9 mouse cellular contexts compared by ENCODE assay signal in the genomic region with DNA sequence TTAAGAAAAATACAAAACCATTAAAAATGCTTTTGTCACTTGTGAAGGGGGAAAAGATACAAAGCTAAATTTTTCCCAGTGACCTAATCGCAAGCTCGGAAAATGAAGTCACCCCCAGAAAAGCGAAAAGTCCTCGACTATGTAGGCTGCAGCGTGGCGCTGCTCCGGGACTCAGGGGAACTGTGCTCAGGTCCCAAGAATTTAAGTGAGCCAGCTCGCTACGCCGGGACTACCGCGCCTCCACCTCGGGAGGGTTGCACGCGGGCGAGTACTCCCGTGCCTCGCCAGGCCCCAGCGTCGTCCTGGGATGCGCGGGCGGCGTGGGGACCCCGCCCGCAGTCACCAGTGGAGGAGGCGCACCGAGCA. TPM values are rescaled to one million over a fixed set of nuclear protein-coding genes. Genes with fewer than 3 reads are reported as not detected.
DNase-seq lines count a peak whose midpoint lies in the region; ATAC-seq and TF ChIP-seq lines count a peak whose summit lies in the region.
"Had no signal": no experiment of that assay in that cellular context is flagged by ENCODE, and none has a peak within 500 bp of the region (broad histone marks: within the 10 kb centered on the region; RNA-seq: fewer than 3 reads in every experiment).

No protein-coding gene starts in this region.

- ATAC-seq in cerebellum, adult (ENCODE audit: insufficient number of reproducible peaks, low FRiP score, low TSS enrichment) = no peak
- no peak for ATAC-seq in megakaryocyte, adult 5-6 weeks (ENCODE audit: poor library complexity, severe bottlenecking)
- ATAC-seq in limb, embryonic 14.5 days (ENCODE audit: low FRiP score, low read depth) = peak; percentile 50; the same call in 1 of the 2 replicates
- ATAC-seq in stomach, embryonic 16.5 days (ENCODE audit: insufficient read depth, low FRiP score) = no peak

- DNase-seq in cerebellum, adult 2 months = no peak
- no peak for DNase-seq in limb, embryonic 14.5 days (ENCODE audit: low spot score)
- no peak for DNase-seq in c-Kit-positive CD71-positive TER-119-positive erythroid progenitor cells, embryonic 14.5 days (ENCODE audit: low spot score)
- DNase-seq in right cerebral cortex, postnatal 25 days = no peak

- peaks cover 30% of the 10 kb centered on the region for H3K36me3 ChIP-seq in megakaryocyte, embryonic 14.5 days (replicated peaks; ENCODE audit: low read length)
- peaks cover 25% of the 10 kb centered on the region for H3K36me3 ChIP-seq in limb, embryonic 14.5 days (ENCODE audit: control insufficient read depth, insufficient read depth, low read length)
- peaks cover 6% of the 10 kb centered on the region; the same call in 1 of the 2 replicates for H3K36me3 ChIP-seq in stomach, embryonic 16.5 days (ENCODE audit: control insufficient read depth, insufficient read depth, low read length)

- TF ChIP-seq CTCF in cerebellum, adult 2 months (IDR thresholded peaks at IDR 0.05; ENCODE audit: borderline replicate concordance, insufficient read depth, low read depth, low read length) = 0 out of 2 replicates have a peak, but pooled peaks have one; percentile 11

- H3K9me3 ChIP-seq in megakaryocyte, embryonic 14.5 days = no peaks in the 10 kb centered on the region
- no peaks in the 10 kb centered on the region for H3K9me3 ChIP-seq in limb, embryonic 14.5 days (ENCODE audit: control insufficient read depth, low read length)
- no peaks in the 10 kb centered on the region; the same call in 1 of the 2 replicates for H3K9me3 ChIP-seq in stomach, embryonic 16.5 days (replicated peaks; ENCODE audit: control insufficient read depth, low read length)

- H3K27me3 ChIP-seq in cerebellum, adult 2 months (ENCODE audit: control insufficient read depth, insufficient read depth, low read length) = no peaks in the 10 kb centered on the region
- H3K27me3 ChIP-seq in megakaryocyte, embryonic 14.5 days (replicated peaks) = peaks cover 39% of the 10 kb centered on the region
- no peaks in the 10 kb centered on the region for H3K27me3 ChIP-seq in limb, embryonic 14.5 days (ENCODE audit: control insufficient read depth, insufficient read depth, low read length)
- H3K27me3 ChIP-seq in stomach, embryonic 16.5 days (ENCODE audit: control insufficient read depth, insufficient read depth, low read length) = no peaks in the 10 kb centered on the region

- peak overlapping the region; percentile 88 for H3K4me2 ChIP-seq in limb, embryonic 14.5 days (replicated peaks; ENCODE audit: low read depth, low read length, severe bottlenecking)
- peak overlapping the region; percentile 89 for H3K4me2 ChIP-seq in stomach, embryonic 16.5 days (ENCODE audit: low read depth, low read length)

- 32% methylated on average over 28 of the region's 28 CpGs for WGBS in cerebellum, adult 2 months
- WGBS in limb, embryonic 14.5 days = 4% methylated on average over 26 of the region's 28 CpGs
- WGBS in stomach, embryonic 16.5 days = 1% methylated on average over 28 of the region's 28 CpGs

- peak overlapping the region; percentile 33 for H3K4me3 ChIP-seq in cerebellum, adult 2 months (replicated peaks; ENCODE audit: insufficient read depth, low read depth, low read length)
- peak overlapping the region; percentile 85 for H3K4me3 ChIP-seq in megakaryocyte, embryonic 14.5 days (replicated peaks)
- H3K4me3 ChIP-seq in limb, embryonic 14.5 days (replicated peaks; ENCODE audit: low read length) = peak overlapping the region; percentile 49
- H3K4me3 ChIP-seq in stomach, embryonic 16.5 days (replicated peaks; ENCODE audit: low read length) = peak overlapping the region; percentile 56

- H3K27ac ChIP-seq in cerebellum, adult 2 months (ENCODE audit: insufficient read depth, low read length) = no peak overlapping the region
- no peak overlapping the region for H3K27ac ChIP-seq in limb, embryonic 14.5 days (replicated peaks; ENCODE audit: low read depth, low read length)
- no peak overlapping the region for H3K27ac ChIP-seq in stomach, embryonic 16.5 days (ENCODE audit: low read length)

- H3K9ac ChIP-seq in limb, embryonic 14.5 days (ENCODE audit: low read depth, low read length, severe bottlenecking) = peak overlapping the region; percentile 58
- H3K9ac ChIP-seq in stomach, embryonic 16.5 days (ENCODE audit: low read length) = peak overlapping the region; percentile 58

- H3K4me1 ChIP-seq in cerebellum, adult 2 months (ENCODE audit: control insufficient read depth, insufficient read depth, low read length) = peaks cover 4% of the 10 kb centered on the region
- H3K4me1 ChIP-seq in megakaryocyte, embryonic 14.5 days = peaks cover 14% of the 10 kb centered on the region
- peaks cover 4% of the 10 kb centered on the region; the same call in 1 of the 2 replicates for H3K4me1 ChIP-seq in limb, embryonic 14.5 days (ENCODE audit: control insufficient read depth, insufficient read depth, low read length)
- H3K4me1 ChIP-seq in stomach, embryonic 16.5 days (ENCODE audit: control insufficient read depth, insufficient read depth, low read length) = peaks cover 6% of the 10 kb centered on the region; the same call in 1 of the 2 replicates

- TF ChIP-seq POLR2A in cerebellum, adult 2 months (IDR thresholded peaks at IDR 0.05; ENCODE audit: borderline replicate concordance, insufficient read depth, low read length) = no peak
- TF ChIP-seq POLR2A in limb, embryonic 14.5 days (IDR thresholded peaks at IDR 0.05; ENCODE audit: borderline replicate concordance, extremely low read depth, insufficient read depth, insufficient read length) = no peak

RNA-seq across cellular contexts. Expression of a gene that starts 18.3 kb away (rescaled TPM):
- not detected in 2 replicates for polyA plus RNA-seq in cerebellum, adult 2 months (2012; rRNA removed)
- not detected in 2 replicates for polyA plus RNA-seq in megakaryocyte, embryonic 14.5 days (2012; ENCODE audit: insufficient read depth, low replicate concordance)
- total RNA-seq in megakaryocyte, adult 5-6 weeks (2015) = not detected in 2 replicates
- total RNA-seq in megakaryocyte, adult 5-6 weeks (2017) = not detected in 2 replicates
- not detected in 2 replicates for polyA plus RNA-seq in limb, embryonic 14.5 days (2012; rRNA removed)
- not detected in 2 replicates for polyA plus RNA-seq in limb, embryonic 14.5 days (2014; fragmentation: Nextera tagmentation; extraction: Ambion mirVana)
- not detected in 2 replicates for polyA plus RNA-seq in stomach, embryonic 16.5 days (2015; fragmentation: Nextera tagmentation; extraction: Ambion mirVana)
- polyA plus RNA-seq: brain, embryonic 14.5 days had no signal

RNA-seq across cellular contexts. Expression of a gene that starts 19.8 kb away (rescaled TPM):
- polyA plus RNA-seq in cerebellum, adult 2 months (2012; rRNA removed) = 0.26 and 0.32 TPM in 2 replicates
- polyA plus RNA-seq in megakaryocyte, embryonic 14.5 days (2012; ENCODE audit: insufficient read depth, low replicate concordance) = 1.1 TPM in 1 of 2 replicates, not detected in the other
- not detected in 2 replicates for total RNA-seq in megakaryocyte, adult 5-6 weeks (2015)
- 0.11 TPM in 1 of 2 replicates, not detected in the other for total RNA-seq in megakaryocyte, adult 5-6 weeks (2017)
- polyA plus RNA-seq in limb, embryonic 14.5 days (2012; rRNA removed) = 3.0 and 3.1 TPM in 2 replicates
- polyA plus RNA-seq in limb, embryonic 14.5 days (2014; fragmentation: Nextera tagmentation; extraction: Ambion mirVana) = 1.4 and 2.2 TPM in 2 replicates
- polyA plus RNA-seq in stomach, embryonic 16.5 days (2015; fragmentation: Nextera tagmentation; extraction: Ambion mirVana) = 0.72 TPM in 2 replicates

Comparison
In these comparisons a context has a peak if more than half of its experiments do, and no peak if none do; other contexts are left out.
1. H3K4me3 ChIP-seq: peak in every context shown above with its lines; median percentile 85 in megakaryocyte, embryonic 14.5 days; 56 in stomach, embryonic 16.5 days; 49 in limb, embryonic 14.5 days; 33 in cerebellum, adult 2 months.